Mouse (Mus musculus) G1E-ER4 (cell line): ENCODE results near the gene Pet117. TPM values are rescaled to one million over a fixed set of nuclear protein-coding genes. Genes with fewer than 3 reads are reported as not detected.

Source experiments
- GATA1 ChIP-seq: IDR thresholded peaks from one replicate; pipeline ENCODE4 v1.8.0; 2012; ENCODE audit warnings: low read length, inconsistent platforms
- polyA plus RNA-seq: library from polyadenylated mRNA; stranded (reverse); fragments of >175 nt; gene quantifications from 2 replicates; pipeline ENCODE4 v1.2.3, GENCODE M21; 2012

Pet117 gene
- polyA plus RNA-seq, result 27.9 TPM in 1 of 2 replicates, not detected in the other

GRCm38 (mm10) chr2:144368400-144369019 is at the start of gene Pet117, which contains the start of gene Kat14:
Gene Pet117 (plus strand): TSS chr2:144368996.
Gene Kat14 (plus strand): TSS chr2:144368983.
- no peak for TF ChIP-seq GATA1

GRCm38 (mm10) chr2:144324218-144324617 is 44.6 kb upstream of the Pet117 start:
- TF ChIP-seq GATA1, result no peak

GRCm38 (mm10) chr2:144329451-144329850 is 39.3 kb upstream of the Pet117 start:
- TF ChIP-seq GATA1, result no peak

- no peak for TF ChIP-seq GATA1
These were observed 38.9 kb upstream of the Pet117 start for GRCm38 (mm10) chr2:144329937-144330336.

- TF ChIP-seq GATA1, result no peak
These were observed 38.3 kb upstream of the Pet117 start for GRCm38 (mm10) chr2:144330352-144330959.

GRCm38 (mm10) chr2:144330960-144331371 is 37.8 kb upstream of the Pet117 start:
- TF ChIP-seq GATA1, result no peak

GRCm38 (mm10) chr2:144331401-144332302 is 37.1 kb upstream of the Pet117 start, which contains the start of gene Ovol2:
Gene Ovol2 (minus strand): TSS chr2:144332146.
- TF ChIP-seq GATA1, result no peak

GRCm38 (mm10) chr2:144332486-144332885 is 36.3 kb upstream of the Pet117 start:
- no peak for TF ChIP-seq GATA1

- TF ChIP-seq GATA1, result no peak
These were observed 35.5 kb upstream of the Pet117 start for GRCm38 (mm10) chr2:144333138-144333842.

GRCm38 (mm10) chr2:144337230-144337629 is 31.6 kb upstream of the Pet117 start:
- TF ChIP-seq GATA1, result no peak

- TF ChIP-seq GATA1, result no peak
These were observed 31.1 kb upstream of the Pet117 start for GRCm38 (mm10) chr2:144337701-144338100.

GRCm38 (mm10) chr2:144343158-144343557 is 25.6 kb upstream of the Pet117 start:
- TF ChIP-seq GATA1, result no peak

- TF ChIP-seq GATA1, result no peak
These were observed 20.3 kb upstream of the Pet117 start for GRCm38 (mm10) chr2:144348525-144348924.

- no peak for TF ChIP-seq GATA1
These were observed 16.0 kb upstream of the Pet117 start for GRCm38 (mm10) chr2:144352843-144353242.

- no peak for TF ChIP-seq GATA1
These were observed 225 bp downstream of the Pet117 start for GRCm38 (mm10) chr2:144369020-144369421.
